Mouse (Mus musculus) testis, adult 2 months (tissue): ENCODE data around the gene Nos2. TPM values are rescaled to one million over a fixed set of nuclear protein-coding genes. Genes with fewer than 3 reads are reported as not detected.
"Not testable (repeated sequence)": the region's sequence is repeated elsewhere in the genome, so short reads cannot be mapped to it uniquely, and the experiment has no call there.

ENCODE experiments used
- H3K27ac ChIP-seq: fragments of 200-500 bp; 2 replicates; pipeline ENCODE4 v1.5.1; 2012; ENCODE audit warnings: low read depth, low read length; ENCODE audit not compliant: control insufficient read depth, insufficient read depth
- H3K27me3 ChIP-seq: fragments of 200-500 bp; 2 replicates; pipeline ENCODE4 v1.6.1; 2012; ENCODE audit warnings: mild to moderate bottlenecking, low read length, moderate library complexity; ENCODE audit not compliant: control insufficient read depth, insufficient read depth
- H3K36me3 ChIP-seq: fragments of 200-500 bp; 2 replicates; pipeline ENCODE4 v1.6.1; 2012; ENCODE audit warnings: mild to moderate bottlenecking, low read length; ENCODE audit not compliant: control insufficient read depth, insufficient read depth
- H3K4me1 ChIP-seq: fragments of 200-500 bp; 2 replicates; pipeline ENCODE4 v1.6.1; 2012; ENCODE audit warnings: low read length; ENCODE audit not compliant: control insufficient read depth, insufficient read depth
- H3K4me3 ChIP-seq: fragments of 200-500 bp; 2 replicates; pipeline ENCODE4 v1.5.1; 2012; ENCODE audit warnings: low read depth, mild to moderate bottlenecking, low read length, moderate library complexity, mixed read lengths; ENCODE audit not compliant: control insufficient read depth
- CTCF ChIP-seq: fragments of 200-500 bp; IDR thresholded peaks from 2 replicates; pipeline ENCODE4 v1.5.1; 2012; ENCODE audit warnings: low read depth, mild to moderate bottlenecking, inconsistent platforms, low read length, moderate library complexity; ENCODE audit not compliant: control insufficient read depth, insufficient read depth, insufficient replicate concordance
- POLR2A ChIP-seq: fragments of 200-500 bp; IDR thresholded peaks from 2 replicates; pipeline ENCODE4 v1.6.1; 2012; ENCODE audit warnings: low read depth, mild to moderate bottlenecking, inconsistent platforms, low read length, moderate library complexity; ENCODE audit not compliant: control insufficient read depth
- polyA plus RNA-seq: library from polyadenylated mRNA; depleted of rRNA; stranded (reverse); fragments of >200 nt; gene quantifications from 2 replicates; pipeline ENCODE4 v1.2.3, GENCODE M21; 2012

Gene Nos2
- polyA plus RNA-seq, 1 experiment = 0.61 TPM

DNA sequence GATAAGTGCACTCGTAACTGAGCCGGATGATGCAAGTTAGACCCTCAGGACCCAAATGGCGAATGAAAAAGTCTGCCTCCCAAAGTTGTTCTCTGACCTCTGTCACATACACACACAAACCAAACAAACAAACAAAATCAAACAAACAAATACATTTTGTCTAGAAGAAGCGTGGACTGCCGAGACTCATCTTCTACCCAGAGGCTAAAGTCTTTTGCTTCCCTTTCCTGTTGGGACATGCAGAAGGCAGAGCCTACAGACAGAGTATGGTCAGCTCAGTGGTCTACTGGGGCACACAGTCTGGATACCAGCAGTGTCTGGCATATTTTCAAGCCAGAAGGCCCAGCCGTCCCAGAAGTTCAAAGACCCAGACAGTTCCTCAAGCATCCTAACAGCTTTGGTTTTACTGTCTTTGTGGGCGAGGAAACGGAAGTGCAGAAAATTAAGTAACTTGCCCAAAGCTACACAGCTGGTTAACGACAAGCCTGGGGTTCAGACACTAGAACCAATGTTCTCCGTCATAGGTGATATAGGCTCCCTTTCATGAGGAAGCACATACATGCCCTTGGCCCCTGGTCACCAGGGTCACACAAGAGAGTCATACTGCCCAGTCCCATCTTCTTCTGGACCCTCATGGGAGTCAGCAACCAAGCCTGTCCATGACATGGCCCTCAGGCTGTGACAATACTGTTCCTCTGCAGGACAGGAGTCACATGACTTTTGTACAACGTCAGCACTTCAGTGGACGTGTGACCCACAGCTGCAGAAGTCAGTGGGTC is 62.1 kb downstream of the Nos2 start:
- Histone ChIP-seq H3K4me3 (no peak overlapping the region), H3K4me1 (no peaks in the 10 kb centered on the region), H3K27me3 (no peaks in the 10 kb centered on the region), H3K27ac (no peak overlapping the region), H3K36me3 (no peaks in the 10 kb centered on the region)
- TF ChIP-seq CTCF (no peak), POLR2A (no peak)

DNA sequence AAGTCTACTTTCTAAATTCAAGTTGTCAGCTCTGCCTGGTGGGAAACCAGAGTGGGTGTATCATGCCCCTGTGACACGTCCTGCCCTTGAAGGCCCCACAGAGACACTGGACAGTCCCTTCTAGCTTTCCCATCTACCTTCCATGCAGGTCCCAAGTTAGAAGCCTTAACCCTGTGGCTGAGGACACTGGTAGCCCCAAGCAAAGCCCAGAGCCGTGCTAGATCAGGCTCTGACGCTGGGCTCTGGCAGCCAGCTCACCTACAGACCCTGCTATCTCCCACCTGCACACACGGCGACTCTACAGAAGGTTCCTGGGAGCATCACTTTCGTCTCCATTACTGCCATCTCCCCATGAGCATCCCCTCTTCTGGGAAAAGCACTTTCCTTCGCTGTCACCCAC is 63.0 kb downstream of the Nos2 start:
- no peaks in the 10 kb centered on the region for H3K36me3 ChIP-seq
- TF ChIP-seq POLR2A (no peak), CTCF (no peak)

DNA sequence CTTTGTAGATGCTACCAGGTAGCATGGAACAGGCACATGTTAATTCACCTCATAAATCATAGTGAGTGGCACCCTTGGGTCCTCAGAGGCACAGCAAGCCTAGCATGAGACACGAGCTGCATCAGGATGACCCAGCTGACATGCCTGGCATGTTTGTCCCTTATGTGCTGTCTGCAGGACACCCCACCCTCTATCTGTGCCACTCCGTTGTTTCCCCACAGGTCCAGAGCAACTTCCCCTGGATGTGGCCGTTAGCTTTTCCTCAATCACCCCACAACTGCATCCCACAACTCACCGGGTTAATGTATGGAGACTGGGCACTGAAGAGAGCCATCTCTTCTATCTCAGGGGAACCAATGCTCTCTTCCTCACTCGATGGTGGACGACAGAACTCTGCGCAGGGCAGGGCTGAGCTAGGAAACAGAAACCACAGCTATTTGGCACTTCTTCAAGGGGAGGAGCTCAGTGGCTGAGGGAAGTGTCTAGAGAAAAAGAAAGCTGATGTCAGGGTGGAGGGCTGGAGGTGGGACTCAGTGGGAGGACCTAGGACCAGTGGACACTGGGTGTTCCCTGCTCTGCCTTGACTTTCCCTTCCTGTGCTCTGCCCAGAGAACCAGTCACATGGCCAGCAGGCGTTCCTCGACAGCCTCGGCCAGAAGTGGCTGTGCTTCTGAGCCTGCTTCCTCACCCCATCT is 64.0 kb downstream of the Nos2 start, which contains the start of gene Lgals9:
Gene Lgals9, minus strand, starts transcription at position 464 of the 695 bp plus-strand sequence.
- Histone ChIP-seq H3K4me1 (no peaks in the 10 kb centered on the region), H3K27me3 (no peaks in the 10 kb centered on the region), H3K36me3 (no peaks in the 10 kb centered on the region), H3K27ac (peak within 1 kb of the TSS; percentile 57; the same call in 1 of the 2 replicates), H3K4me3 (peak within 1 kb of the TSS; percentile 72)
- TF ChIP-seq CTCF (no peak), POLR2A (0 out of 2 replicates have a peak, but pooled peaks have one; percentile 25)

More for the DNA sequence above, 63.0 kb downstream of the Nos2 start:
- Histone ChIP-seq H3K27ac (no peak overlapping the region), H3K4me1 (no peaks in the 10 kb centered on the region), H3K27me3 (no peaks in the 10 kb centered on the region), H3K4me3 (no peak overlapping the region)

DNA sequence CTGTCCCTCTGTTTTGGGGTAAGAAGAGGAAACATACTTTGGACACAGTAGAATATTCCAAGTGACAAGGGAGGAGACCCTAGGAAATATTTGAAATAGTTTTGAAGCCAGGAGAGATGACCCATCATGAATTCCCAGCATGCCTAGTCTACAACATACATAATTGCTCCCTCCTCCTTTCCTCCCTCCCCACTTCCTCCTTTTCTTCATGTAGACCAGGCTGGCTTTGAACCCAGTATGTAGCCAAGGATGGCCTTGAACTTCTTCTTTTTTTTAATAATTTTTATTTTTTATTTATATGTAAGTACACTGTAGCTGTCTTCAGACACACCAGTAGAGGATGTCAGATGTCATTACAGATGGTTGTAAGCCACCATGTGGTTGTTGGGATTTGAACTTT is 64.9 kb downstream of the Nos2 start:
- H3K36me3 ChIP-seq = no peaks in the 10 kb centered on the region
- no peak overlapping the region for H3K4me3 ChIP-seq
- no peaks in the 10 kb centered on the region for H3K4me1 ChIP-seq
- no peak overlapping the region for H3K27ac ChIP-seq
- TF ChIP-seq POLR2A (no peak), CTCF (no peak)
- H3K27me3 ChIP-seq = no peaks in the 10 kb centered on the region

DNA sequence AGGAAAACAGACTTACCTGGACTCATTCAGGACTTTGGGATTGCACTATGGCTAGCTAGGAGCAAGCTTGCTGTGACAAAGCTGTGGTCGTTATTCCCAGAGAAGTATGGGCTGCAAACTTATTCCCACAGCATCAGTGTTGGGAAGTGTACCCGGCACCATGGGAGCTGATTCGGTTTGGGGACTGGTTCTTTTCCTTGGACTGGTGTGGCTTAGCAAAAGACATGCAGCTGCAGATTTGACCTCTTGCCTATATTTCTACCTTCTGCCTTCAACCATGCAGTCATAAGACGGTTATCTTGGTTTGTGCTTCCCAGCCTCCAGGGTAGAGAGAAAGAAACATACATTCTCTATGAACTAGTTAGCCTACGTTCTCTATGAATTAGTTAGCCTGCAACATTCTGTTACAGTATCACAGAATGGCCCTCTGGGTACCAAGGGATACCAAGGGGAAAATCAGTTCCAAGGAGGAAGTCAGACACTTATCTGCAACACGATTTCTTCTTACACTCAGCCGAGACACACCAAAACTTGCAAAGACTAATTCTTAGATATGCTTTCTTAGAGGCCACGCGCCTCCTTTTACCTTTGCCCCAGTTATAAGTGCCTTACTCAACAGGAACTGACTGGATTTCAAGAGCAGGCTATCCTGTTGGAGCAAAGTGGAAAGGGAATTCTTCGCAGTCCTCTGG is 65.9 kb downstream of the Nos2 start:
- no peaks in the 10 kb centered on the region for H3K36me3 ChIP-seq
- no peaks in the 10 kb centered on the region for H3K27me3 ChIP-seq
- no peak overlapping the region for H3K27ac ChIP-seq
- no peak overlapping the region for H3K4me3 ChIP-seq
- TF ChIP-seq CTCF (no peak), POLR2A (no peak)
- H3K4me1 ChIP-seq = no peaks in the 10 kb centered on the region

- not testable (repeated sequence) for H3K36me3 ChIP-seq, H3K27ac ChIP-seq, H3K27me3 ChIP-seq, H3K4me1 ChIP-seq, H3K4me3 ChIP-seq
Observed at GRCm38 (mm10) chr11:78989206-78989605, 68.6 kb downstream of the Nos2 start.

- TF ChIP-seq CTCF (no peak), POLR2A (no peak)
- H3K4me3 ChIP-seq = no peak overlapping the region
- no peaks in the 10 kb centered on the region for H3K27me3 ChIP-seq
- no peak overlapping the region for H3K27ac ChIP-seq
- no peaks in the 10 kb centered on the region for H3K4me1 ChIP-seq
- no peaks in the 10 kb centered on the region for H3K36me3 ChIP-seq
Observed at GRCm38 (mm10) chr11:78990096-78990495, 69.5 kb downstream of the Nos2 start.

DNA sequence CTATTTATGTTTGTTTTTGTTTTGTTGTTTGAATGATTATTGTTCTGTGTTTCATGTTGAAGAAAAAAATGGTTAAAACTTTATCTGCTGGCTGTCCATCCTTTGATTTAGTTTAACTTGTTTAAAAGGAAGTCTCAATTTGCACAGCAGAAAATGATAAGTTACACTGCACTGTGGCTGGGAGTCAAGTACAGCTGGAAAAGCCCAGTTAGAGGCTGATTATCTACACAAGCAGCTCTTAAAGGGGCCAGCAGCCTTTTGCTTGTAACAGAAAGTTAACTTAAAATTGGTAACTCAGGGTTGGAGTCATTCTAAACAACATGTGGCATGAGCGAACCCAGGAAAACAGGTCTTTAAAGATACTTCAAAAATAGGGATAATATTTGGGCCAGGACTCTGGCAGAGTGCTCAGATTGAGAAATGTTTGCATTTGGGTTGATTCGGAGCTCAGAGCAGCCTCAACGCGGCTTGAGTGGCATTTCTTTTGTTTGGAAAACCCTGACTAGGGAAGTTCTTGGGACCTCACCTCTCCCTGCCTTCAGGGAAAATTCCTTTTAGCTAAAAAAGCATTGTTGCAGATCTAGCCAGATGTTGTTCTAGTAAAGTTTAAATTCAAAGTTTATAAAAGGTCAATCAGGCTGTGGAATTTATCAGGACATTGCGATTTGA is 70.4 kb downstream of the Nos2 start:
- H3K4me3 ChIP-seq, H3K27me3 ChIP-seq, H3K27ac ChIP-seq, H3K4me1 ChIP-seq, H3K36me3 ChIP-seq: not testable (repeated sequence)
